Mouse (Mus musculus): Measurements from ENCODE around the gene 1110051M20Rik.
"Not testable (repeated sequence)": the region's sequence is repeated elsewhere in the genome, so short reads cannot be mapped to it uniquely, and the experiment has no call there.

1110051M20Rik gene

GRCm38 (mm10) chr2:91263692-91264660 is 180.5 kb downstream of the 1110051M20Rik start:
- DNase-seq (ENCODE audit: low read depth, low spot score): no peak

- no peak for DNase-seq (ENCODE audit: low read depth, low spot score)
These were observed 185.0 kb downstream of the 1110051M20Rik start for GRCm38 (mm10) chr2:91259493-91259892.

GRCm38 (mm10) chr2:91258830-91259229 is 185.7 kb downstream of the 1110051M20Rik start:
- no peak for DNase-seq (ENCODE audit: low read depth, low spot score)

- DNase-seq (ENCODE audit: low read depth, low spot score): no peak
These were observed 186.4 kb downstream of the 1110051M20Rik start for GRCm38 (mm10) chr2:91258054-91258453.

GRCm38 (mm10) chr2:91257126-91257980 is 187.2 kb downstream of the 1110051M20Rik start:
- no peak for DNase-seq (ENCODE audit: low read depth, low spot score)

- DNase-seq (ENCODE audit: low read depth, low spot score): no peak
These were observed 188.0 kb downstream of the 1110051M20Rik start for GRCm38 (mm10) chr2:91256256-91257125.

GRCm38 (mm10) chr2:91255661-91256150 is 188.8 kb downstream of the 1110051M20Rik start, which contains the start of gene Pacsin3:
TSS of gene Pacsin3 (plus strand) at chr2:91255954.
- no peak for DNase-seq (ENCODE audit: low read depth, low spot score)

GRCm38 (mm10) chr2:91254725-91255380 is 189.7 kb downstream of the 1110051M20Rik start:
- no peak for DNase-seq (ENCODE audit: low read depth, low spot score)

GRCm38 (mm10) chr2:91252512-91252911 is 192.0 kb downstream of the 1110051M20Rik start:
- DNase-seq (ENCODE audit: low read depth, low spot score): no peak

GRCm38 (mm10) chr2:91252001-91252400 is 192.5 kb downstream of the 1110051M20Rik start:
- DNase-seq (ENCODE audit: low read depth, low spot score): no peak

- DNase-seq (ENCODE audit: low read depth, low spot score): no peak
These were observed 196.1 kb downstream of the 1110051M20Rik start for GRCm38 (mm10) chr2:91248366-91248765.

GRCm38 (mm10) chr2:91244557-91245228 is 199.8 kb downstream of the 1110051M20Rik start:
- DNase-seq (ENCODE audit: low read depth, low spot score): no peak

GRCm38 (mm10) chr2:91243416-91243815 is 201.1 kb downstream of the 1110051M20Rik start:
- DNase-seq (ENCODE audit: low read depth, low spot score): peak; percentile 86

GRCm38 (mm10) chr2:91242547-91242946 is 202.0 kb downstream of the 1110051M20Rik start:
- no peak for DNase-seq (ENCODE audit: low read depth, low spot score)

- not testable (repeated sequence) for DNase-seq (ENCODE audit: low read depth, low spot score)
These were observed 206.9 kb downstream of the 1110051M20Rik start for GRCm38 (mm10) chr2:91237511-91238080.

GRCm38 (mm10) chr2:91236601-91237510 is 207.6 kb downstream of the 1110051M20Rik start, which contains the start of gene Ddb2:
TSS of gene Ddb2 (minus strand) at chr2:91236982.
- DNase-seq (ENCODE audit: low read depth, low spot score): peak; percentile 93

GRCm38 (mm10) chr2:91229735-91230134 is 214.8 kb downstream of the 1110051M20Rik start:
- DNase-seq (ENCODE audit: low read depth, low spot score): peak; percentile 81
